Mouse (Mus musculus) stomach, postnatal 0 days (tissue): ENCODE data around the gene Cyp46a1. TPM values are rescaled to one million over a fixed set of nuclear protein-coding genes. Genes with fewer than 3 reads are reported as not detected.

Source experiments
- ATAC-seq: fragments of 200-750 bp; cut with Nextera tagmentation; 2 replicates; pipeline ENCODE4 v1.8.0; 2017; ENCODE audit not compliant: low FRiP score, low TSS enrichment
- DNase-seq: peaks from one replicate; pipeline ENCODE4 v3.0.0-alpha.2; 2016; ENCODE audit warnings: low spot score
- H3K27ac ChIP-seq: fragments of 300-500 bp; sonication (generic); replicated peaks from 2 replicates; pipeline ENCODE4 v1.5.1; 2014; ENCODE audit warnings: mild to moderate bottlenecking, control low read depth
- H3K27me3 ChIP-seq: fragments of 300-500 bp; sonication (generic); 2 replicates; pipeline ENCODE4 v1.6.1; 2014; ENCODE audit warnings: low read length; ENCODE audit not compliant: control insufficient read depth, insufficient read depth
- H3K36me3 ChIP-seq: fragments of 300-500 bp; sonication (generic); 2 replicates; pipeline ENCODE4 v1.6.1; 2014; ENCODE audit warnings: low read length, mixed read lengths; ENCODE audit not compliant: control insufficient read depth, insufficient read depth
- H3K4me1 ChIP-seq: fragments of 300-500 bp; sonication (generic); replicated peaks from 2 replicates; pipeline ENCODE4 v1.6.1; 2014; ENCODE audit warnings: antibody characterized with exemption; ENCODE audit not compliant: control insufficient read depth, insufficient read depth
- H3K4me2 ChIP-seq: fragments of 300-500 bp; sonication (generic); replicated peaks from 2 replicates; pipeline ENCODE4 v1.6.1; 2014; ENCODE audit warnings: low read depth, mild to moderate bottlenecking, control low read depth, moderate library complexity
- H3K4me3 ChIP-seq: fragments of 300-500 bp; sonication (generic); 2 replicates; pipeline ENCODE4 v1.5.1; 2014; ENCODE audit warnings: low read depth, low read length, control low read depth
- H3K9ac ChIP-seq: fragments of 300-500 bp; sonication (generic); 2 replicates; pipeline ENCODE4 v1.6.1; 2014; ENCODE audit warnings: mild to moderate bottlenecking, low read length, control low read depth, mixed read lengths
- H3K9me3 ChIP-seq: fragments of 300-500 bp; sonication (generic); 2 replicates; pipeline ENCODE4 v1.6.1; 2016; ENCODE audit warnings: low read length; ENCODE audit not compliant: control insufficient read depth
- CTCF ChIP-seq: IDR thresholded peaks from 2 replicates; pipeline ENCODE4 v1.5.1; 2016; ENCODE audit warnings: antibody characterized with exemption, low read depth, mild to moderate bottlenecking, moderate library complexity
- EP300 ChIP-seq: optimal IDR thresholded peaks from 2 replicates; pipeline ENCODE3; 2016; ENCODE audit warnings: antibody characterized with exemption
- WGBS: fragments of 180-500 bp; shearing (Covaris S2); extraction: QIAGEN DNeasy Blood & Tissue Kit; methylation state at CpG from one replicate; pipeline ENCODE4 v1.1.7; 2014; 5-methylcytosine and 5-hydroxymethylcytosine counted together
- polyA plus RNA-seq: library from polyadenylated mRNA; unstranded; fragments of >200 nt; fragmentation: Nextera tagmentation; extraction: Ambion mirVana; gene quantifications from 2 replicates; pipeline ENCODE4 v1.2.1, GENCODE M21; 2015

Cyp46a1 gene
- 1.3 and 2.1 TPM in 2 replicates for polyA plus RNA-seq

GRCm38 (mm10) chr12:108333895-108334445, at the start of gene Cyp46a1:
Gene Cyp46a1, plus strand, starts transcription at chr12:108334381.
- WGBS: under 1% methylated on average over 37 of the region's 56 CpGs
- Histone ChIP-seq H3K9me3 (no peaks in the 10 kb centered on the region), H3K36me3 (no peaks in the 10 kb centered on the region)

GRCm38 (mm10) chr12:108284455-108285224, 49.5 kb upstream of the Cyp46a1 start:
- DNase-seq (no peak), ATAC-seq (peak; percentile 16; the same call in 1 of the 2 replicates)
- no peak overlapping the region for H3K9ac ChIP-seq
- no peak overlapping the region for H3K4me2 ChIP-seq
- no peaks in the 10 kb centered on the region for H3K36me3 ChIP-seq
- no peaks in the 10 kb centered on the region for H3K9me3 ChIP-seq
- H3K27me3 ChIP-seq: no peaks in the 10 kb centered on the region
- H3K27ac ChIP-seq: peak overlapping the region; percentile 13; the same call in 1 of the 2 replicates
- peaks cover 6% of the 10 kb centered on the region for H3K4me1 ChIP-seq
- TF ChIP-seq EP300 (no peak), CTCF (no peak)
- 48% methylated on average over 13 of the region's 14 CpGs for WGBS
- H3K4me3 ChIP-seq: no peak overlapping the region

More at GRCm38 (mm10) chr12:108333895-108334445, at the start of gene Cyp46a1:
- peak within 1 kb of the TSS; percentile 98 for H3K4me2 ChIP-seq
- H3K9ac ChIP-seq: peak within 1 kb of the TSS; percentile 54
- H3K27me3 ChIP-seq: no peaks in the 10 kb centered on the region
- peak within 1 kb of the TSS; percentile 70 for H3K27ac ChIP-seq
- no peaks in the 10 kb centered on the region for H3K4me1 ChIP-seq
- ATAC-seq (peak; percentile 93), DNase-seq (peak; percentile 100)
- TF ChIP-seq CTCF (peak; percentile 62), EP300 (no peak)
- H3K4me3 ChIP-seq: peak within 1 kb of the TSS; percentile 60

DNA sequence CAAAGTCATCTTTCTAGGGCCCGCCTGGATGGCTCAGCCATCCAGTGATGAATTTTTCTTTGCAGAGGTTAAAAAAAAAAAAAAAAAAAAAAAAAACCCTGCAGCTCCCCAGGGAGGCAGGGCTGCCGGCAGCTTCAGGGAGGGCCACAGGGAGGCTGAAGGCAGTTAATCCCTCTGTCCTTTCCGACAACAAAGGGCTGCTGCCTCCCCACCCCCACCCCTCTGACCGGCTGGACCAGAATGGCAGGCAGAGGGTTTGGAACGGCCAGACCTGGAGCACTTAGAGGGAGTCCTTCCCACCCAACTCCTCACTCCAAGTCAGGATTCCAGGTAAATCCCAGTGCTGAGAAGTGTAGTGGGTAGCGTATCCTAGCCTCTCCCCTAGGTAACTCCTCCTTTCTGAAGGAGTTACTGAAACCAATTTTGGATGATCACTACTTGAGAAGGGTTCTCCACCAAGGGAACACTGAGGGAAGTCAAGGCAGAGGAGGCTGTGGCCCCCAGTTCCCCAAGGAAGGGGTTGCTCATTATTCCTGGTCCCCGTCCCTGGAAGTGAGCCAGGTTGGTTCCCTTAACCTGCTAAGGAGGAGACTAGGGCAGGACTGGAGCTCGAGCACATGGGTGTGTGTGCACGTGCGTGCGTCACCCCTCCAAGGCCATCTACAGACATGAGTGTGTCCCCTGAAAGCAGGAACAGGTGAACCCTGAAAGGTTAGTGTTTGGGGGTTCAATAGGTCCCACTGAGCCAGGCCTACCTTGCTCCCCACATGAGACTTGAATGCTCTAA, 48.8 kb upstream of the Cyp46a1 start:
- Histone ChIP-seq H3K9me3 (no peaks in the 10 kb centered on the region), H3K9ac (no peak overlapping the region), H3K4me1 (peaks cover 6% of the 10 kb centered on the region), H3K36me3 (no peaks in the 10 kb centered on the region), H3K27ac (peak overlapping the region; percentile 13), H3K4me2 (0 out of 2 replicates have a peak overlapping the region, but pooled peaks have one; percentile 5), H3K27me3 (no peaks in the 10 kb centered on the region), H3K4me3 (no peak overlapping the region)
- peak; percentile 61 for DNase-seq
- 33% methylated on average over 11 of the region's 11 CpGs for WGBS
- peak; percentile 41; the same call in 1 of the 2 replicates for ATAC-seq
- TF ChIP-seq EP300 (no peak), CTCF (no peak)

GRCm38 (mm10) chr12:108286381-108286780, 47.8 kb upstream of the Cyp46a1 start:
- no peak for ATAC-seq
- H3K4me2 ChIP-seq: no peak overlapping the region
- H3K36me3 ChIP-seq: no peaks in the 10 kb centered on the region
- TF ChIP-seq EP300 (no peak), CTCF (no peak)
- H3K9me3 ChIP-seq: no peaks in the 10 kb centered on the region
- 83% methylated on average over 4 of the region's 4 CpGs for WGBS
- no peak overlapping the region for H3K27ac ChIP-seq
- H3K4me3 ChIP-seq: no peak overlapping the region
- H3K9ac ChIP-seq: no peak overlapping the region
- DNase-seq: no peak
- peaks cover 6% of the 10 kb centered on the region for H3K4me1 ChIP-seq
- no peaks in the 10 kb centered on the region for H3K27me3 ChIP-seq

DNA sequence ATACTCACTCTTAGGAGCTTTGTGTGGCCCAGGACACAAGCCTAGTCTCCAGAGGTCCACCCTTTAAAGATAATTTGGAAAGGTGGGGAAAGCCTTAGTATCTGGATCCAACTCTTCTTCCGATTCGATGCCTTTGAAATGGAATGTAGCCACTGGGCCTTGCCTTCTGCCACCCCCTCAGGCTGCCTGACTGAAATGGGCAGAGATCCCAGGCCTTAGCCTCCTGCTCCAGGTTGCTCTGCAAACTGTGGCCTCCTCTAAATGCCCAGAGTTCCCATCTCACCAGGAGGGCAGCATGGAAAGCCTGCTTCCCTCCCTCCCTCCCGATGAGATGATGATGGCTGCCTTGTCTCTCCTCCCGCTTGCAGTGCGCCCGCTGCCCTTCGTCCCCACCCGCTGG, 47.2 kb upstream of the Cyp46a1 start:
- H3K4me3 ChIP-seq: no peak overlapping the region
- 86% methylated on average over 8 of the region's 8 CpGs for WGBS
- TF ChIP-seq CTCF (no peak), EP300 (no peak)

More for the DNA sequence above, 47.2 kb upstream of the Cyp46a1 start:
- H3K27me3 ChIP-seq: no peaks in the 10 kb centered on the region
- no peak overlapping the region for H3K4me2 ChIP-seq
- ATAC-seq (no peak), DNase-seq (no peak)
- H3K9me3 ChIP-seq: no peaks in the 10 kb centered on the region
- no peak overlapping the region for H3K9ac ChIP-seq
- H3K27ac ChIP-seq: no peak overlapping the region
- H3K36me3 ChIP-seq: no peaks in the 10 kb centered on the region
- peaks cover 6% of the 10 kb centered on the region for H3K4me1 ChIP-seq
